Mouse (Mus musculus): ENCODE data around the gene Pin1rt1.

Pin1rt1 gene

GRCm38 (mm10) chr2:104711585-104712485, 4.3 kb downstream of the Pin1rt1 start, which contains the start of gene Tcp11l1:
TSS of gene Tcp11l1 (minus strand) at chr2:104712169.
- peak; percentile 75 for DNase-seq

GRCm38 (mm10) chr2:104710670-104711370, 5.4 kb downstream of the Pin1rt1 start:
- no peak for DNase-seq

- DNase-seq = no peak
These were observed 6.3 kb downstream of the Pin1rt1 start for GRCm38 (mm10) chr2:104709786-104710337.

- no peak for DNase-seq
These were observed 11.8 kb downstream of the Pin1rt1 start for GRCm38 (mm10) chr2:104704355-104704754.

- DNase-seq = no peak
These were observed 13.0 kb downstream of the Pin1rt1 start for GRCm38 (mm10) chr2:104703158-104703557.

- no peak for DNase-seq
These were observed 16.5 kb downstream of the Pin1rt1 start for GRCm38 (mm10) chr2:104699659-104700058.

GRCm38 (mm10) chr2:104692551-104692950, 23.6 kb downstream of the Pin1rt1 start:
- DNase-seq = no peak

- no peak for DNase-seq
These were observed 25.5 kb downstream of the Pin1rt1 start for GRCm38 (mm10) chr2:104690720-104691119.

GRCm38 (mm10) chr2:104688724-104689123, 27.5 kb downstream of the Pin1rt1 start:
- DNase-seq = peak; percentile 37

GRCm38 (mm10) chr2:104688321-104688720, 27.9 kb downstream of the Pin1rt1 start:
- DNase-seq = no peak

GRCm38 (mm10) chr2:104687261-104687660, 28.9 kb downstream of the Pin1rt1 start:
- DNase-seq = no peak

- DNase-seq = peak; percentile 78
These were observed 30.8 kb downstream of the Pin1rt1 start for GRCm38 (mm10) chr2:104685418-104685817.

GRCm38 (mm10) chr2:104684771-104685170, 31.4 kb downstream of the Pin1rt1 start:
- DNase-seq = no peak

GRCm38 (mm10) chr2:104677326-104677725, 38.9 kb downstream of the Pin1rt1 start:
- no peak for DNase-seq

- DNase-seq = no peak
These were observed 44.5 kb downstream of the Pin1rt1 start for GRCm38 (mm10) chr2:104671724-104672123.

- no peak for DNase-seq
These were observed 46.9 kb downstream of the Pin1rt1 start for GRCm38 (mm10) chr2:104669122-104669804.
